Comparison of ENCODE assay signal across 9 mouse cellular contexts in genomic region chr2:104130969-104131368, GRCm38 (mm10). TPM values are rescaled to one million over a fixed set of nuclear protein-coding genes. Genes with fewer than 3 reads are reported as not detected.
DNase-seq lines count a peak whose midpoint lies in the region; ATAC-seq lines count a peak whose summit lies in the region.
"Had no signal": no experiment of that assay in that cellular context is flagged by ENCODE, and none has a peak within 500 bp of the region (broad histone marks: within the 10 kb centered on the region; RNA-seq: fewer than 3 reads in every experiment).

No protein-coding gene starts in this region.

- no peaks in the 10 kb centered on the region for H3K36me3 ChIP-seq in kidney, embryonic 16.5 days (ENCODE audit: insufficient read depth, low read length)
- H3K36me3 ChIP-seq: hindbrain, embryonic 15.5 days had no signal

- H3K4me1 ChIP-seq in kidney, embryonic 16.5 days (ENCODE audit: insufficient read depth, low read length) = no peaks in the 10 kb centered on the region
- H3K4me1 ChIP-seq: hindbrain, embryonic 15.5 days had no signal

- no peaks in the 10 kb centered on the region for H3K9me3 ChIP-seq in kidney, embryonic 16.5 days (ENCODE audit: low read length)
- H3K9me3 ChIP-seq: hindbrain, embryonic 15.5 days had no signal

- H3K4me3 ChIP-seq in kidney, embryonic 16.5 days (ENCODE audit: low read length) = no peak overlapping the region
- H3K4me3 ChIP-seq: hindbrain, embryonic 15.5 days had no signal

- H3K27me3 ChIP-seq in kidney, embryonic 16.5 days (ENCODE audit: insufficient read depth, low read length) = no peaks in the 10 kb centered on the region; the same call in 1 of the 2 replicates

- DNase-seq in kidney, adult 9 months = peak; percentile 54
- DNase-seq in adrenal gland, postnatal 14 days = peak; percentile 85
- DNase-seq in lung, postnatal 14 days = peak; percentile 62
- no peak for DNase-seq in frontal cortex, adult 2 months (ENCODE audit: extremely low spot score in 1 of 2, low spot score in 1 of 2)
- no peak for DNase-seq in left cerebral cortex, adult 8-10 months (ENCODE audit: low spot score in 2 of 2)

- no peak overlapping the region for H3K4me2 ChIP-seq in kidney, embryonic 16.5 days (replicated peaks; ENCODE audit: low read depth, low read length)
- H3K4me2 ChIP-seq: hindbrain, embryonic 15.5 days had no signal

- no peak overlapping the region for H3K9ac ChIP-seq in kidney, embryonic 16.5 days (replicated peaks; ENCODE audit: low read length)
- H3K9ac ChIP-seq: hindbrain, embryonic 15.5 days had no signal

- 65% methylated on average over 3 of the region's 3 CpGs for WGBS in kidney, embryonic 16.5 days

- H3K27ac ChIP-seq in kidney, embryonic 16.5 days (ENCODE audit: low read length) = no peak overlapping the region
- H3K27ac ChIP-seq: hindbrain, embryonic 15.5 days had no signal

- ATAC-seq in kidney, embryonic 16.5 days (ENCODE audit: low FRiP score, low TSS enrichment) = no peak
- 0 out of 2 replicates have a peak, but pooled peaks have one; percentile 43 for ATAC-seq in common myeloid progenitor, adult 5-6 weeks (replicated peaks; ENCODE audit: low read depth, poor library complexity, severe bottlenecking)

RNA-seq across cellular contexts. Expression of gene A930018P22Rik, which starts 8.4 kb away (rescaled TPM):
- polyA plus RNA-seq in kidney, embryonic 16.5 days (2015; fragmentation: Nextera tagmentation; extraction: Ambion mirVana) = not detected in 2 replicates
- 1.1 and 2.4 TPM in 2 replicates for total RNA-seq in adrenal gland, postnatal 14 days (2021)
- total RNA-seq in common myeloid progenitor, adult 5-6 weeks (2017) = not detected in 2 replicates
- polyA plus RNA-seq in frontal cortex, adult 2 months (2012; rRNA removed) = 0.12 and 0.27 TPM in 2 replicates
- not detected for total RNA-seq in left cerebral cortex, adult 8-10 months (2022)
- polyA plus RNA-seq: hindbrain, embryonic 15.5 days; neural tube, embryonic 11.5 days had no signal

RNA-seq across cellular contexts. Expression of gene Cd59a, which starts 35.4 kb away (rescaled TPM):
- polyA plus RNA-seq in kidney, embryonic 16.5 days (2015; fragmentation: Nextera tagmentation; extraction: Ambion mirVana) = 45.4 and 48.4 TPM in 2 replicates
- total RNA-seq in adrenal gland, postnatal 14 days (2021) = 47.4 and 51.9 TPM in 2 replicates
- 11.8 and 14.1 TPM in 2 replicates for total RNA-seq in common myeloid progenitor, adult 5-6 weeks (2017)
- polyA plus RNA-seq in frontal cortex, adult 2 months (2012; rRNA removed) = 17.8 and 19.5 TPM in 2 replicates
- 1 to 10 TPM; 4.3 to 8.0 (median 7.0) TPM for total RNA-seq in left cerebral cortex, adult 8-10 months (2022)

Comparison
In these comparisons a context has a peak if more than half of its experiments do, and no peak if none do; other contexts are left out.
1. DNase-seq: peak in kidney, adult 9 months (single experiment), adrenal gland, postnatal 14 days (single experiment) and lung, postnatal 14 days (single experiment); none in frontal cortex, adult 2 months (0 of 2) and left cerebral cortex, adult 8-10 months (0 of 2).